Mouse (Mus musculus): ENCODE data around the gene Hmgb1.

DNA sequence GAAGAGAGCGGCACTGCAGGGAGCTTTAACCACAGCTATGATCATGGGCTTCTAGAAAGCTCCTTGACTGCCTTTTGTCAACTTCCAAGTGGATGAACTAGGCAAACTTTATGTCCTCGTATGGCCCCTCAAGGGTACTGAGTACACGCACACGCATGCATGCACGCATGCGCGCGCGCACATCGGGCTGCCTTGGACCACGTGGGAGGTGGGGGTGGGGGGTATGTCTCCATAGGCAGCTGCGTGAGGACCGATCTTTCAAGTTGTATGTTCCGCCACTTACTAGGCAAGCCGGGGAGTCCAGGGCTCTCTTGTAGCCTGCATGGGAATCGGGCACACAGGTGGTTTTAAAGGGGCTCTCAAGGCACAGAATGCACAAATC, 163.6 kb downstream of the Hmgb1 start:
- TF ChIP-seq CTCF (IDR thresholded peaks at IDR 0.05; ENCODE audit: control insufficient read depth, insufficient read depth, insufficient replicate concordance, low read depth, low read length) (no peak), POLR2A (IDR thresholded peaks at IDR 0.05; ENCODE audit: control insufficient read depth, low read depth, low read length) (no peak)
